In the genomic region with DNA sequence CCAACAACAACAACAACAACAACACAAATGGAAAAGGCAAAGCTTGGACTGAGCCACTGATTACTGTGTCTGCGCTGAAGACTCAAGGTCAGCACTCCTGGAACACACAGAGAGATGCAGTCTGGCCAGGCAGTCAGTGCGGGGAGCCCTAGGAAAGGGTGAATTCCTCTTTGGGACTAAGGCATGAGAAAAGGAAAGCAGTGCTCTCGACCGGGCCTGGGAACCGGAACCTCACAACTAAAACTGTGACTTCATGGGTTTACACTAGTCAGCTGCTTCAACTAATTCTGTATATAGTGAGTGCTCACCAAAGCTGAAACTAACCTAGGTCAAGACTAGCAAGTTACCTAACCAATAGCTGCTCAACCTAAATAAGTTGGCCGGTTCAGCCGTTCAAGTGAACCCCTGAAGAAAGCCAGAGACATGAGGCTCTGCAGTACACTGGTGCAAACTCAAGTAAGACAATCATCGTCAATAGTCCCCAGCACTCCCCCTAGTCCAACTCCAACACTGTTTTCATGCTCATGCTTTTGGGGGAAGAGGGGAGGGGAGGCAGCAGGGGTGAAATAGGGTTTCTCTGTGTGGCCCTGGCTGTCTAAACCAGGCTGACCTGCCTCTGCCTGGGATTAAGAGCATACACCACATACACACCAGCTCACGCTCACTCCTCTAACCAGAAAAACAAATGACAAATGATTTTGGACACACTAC, we compare ENCODE assay signal across 1 mouse cellular context.
TF ChIP-seq lines count a peak whose summit lies in the region.

No protein-coding gene starts in this region.

TF ChIP-seq in CH12.LX, 34 proteins besides CTCF, POLR2A, EP300 and RAD21:
- TF ChIP-seq MXI1 (IDR thresholded peaks at IDR 0.05; ENCODE audit: low read depth, low read length), result peak; percentile 60
- no peak for TF ChIP-seq RCOR1 (conservative IDR thresholded peaks at IDR 0.05; ENCODE audit: low read depth, low read length)
- TF ChIP-seq SIN3A (IDR thresholded peaks at IDR 0.05; ENCODE audit: low read length), result peak; percentile 73; the same call in 1 of the 2 replicates
- TF ChIP-seq POLR2AphosphoS2 (IDR thresholded peaks at IDR 0.05; ENCODE audit: low read depth, low read length), result no peak
- no peak for TF ChIP-seq USF1 (IDR thresholded peaks at IDR 0.05; ENCODE audit: low read depth, low read length)
- no peak for TF ChIP-seq SMC3 (IDR thresholded peaks at IDR 0.05; ENCODE audit: low read depth, low read length)
- no peak for TF ChIP-seq ZNF384 (IDR thresholded peaks at IDR 0.05; ENCODE audit: low read depth, low read length)
- no peak for TF ChIP-seq CHD1 (IDR thresholded peaks at IDR 0.05; ENCODE audit: low read depth, low read length)
- no peak for TF ChIP-seq TBP (conservative IDR thresholded peaks at IDR 0.05; ENCODE audit: low read depth, low read length)
- TF ChIP-seq HCFC1 (IDR thresholded peaks at IDR 0.05; ENCODE audit: low read depth, low read length), result peak; percentile 32
- no peak for TF ChIP-seq CHD2 (IDR thresholded peaks at IDR 0.05; ENCODE audit: low read length)
- peak; percentile 43; the same call in 1 of the 2 replicates for TF ChIP-seq MAX (IDR thresholded peaks at IDR 0.05; ENCODE audit: low read length)
TF ChIP-seq in CH12.LX: peak in this region for 4.
